Mouse (Mus musculus) frontal cortex, postnatal 25 days (tissue): ENCODE measurements around the gene Fam89a.

Source experiments
- DNase-seq, 2 experiments: peaks; one replicate each; pipeline ENCODE4 v3.0.0; 2022; ENCODE audit warnings: low spot score in 2 of 2

The Fam89a gene

DNA sequence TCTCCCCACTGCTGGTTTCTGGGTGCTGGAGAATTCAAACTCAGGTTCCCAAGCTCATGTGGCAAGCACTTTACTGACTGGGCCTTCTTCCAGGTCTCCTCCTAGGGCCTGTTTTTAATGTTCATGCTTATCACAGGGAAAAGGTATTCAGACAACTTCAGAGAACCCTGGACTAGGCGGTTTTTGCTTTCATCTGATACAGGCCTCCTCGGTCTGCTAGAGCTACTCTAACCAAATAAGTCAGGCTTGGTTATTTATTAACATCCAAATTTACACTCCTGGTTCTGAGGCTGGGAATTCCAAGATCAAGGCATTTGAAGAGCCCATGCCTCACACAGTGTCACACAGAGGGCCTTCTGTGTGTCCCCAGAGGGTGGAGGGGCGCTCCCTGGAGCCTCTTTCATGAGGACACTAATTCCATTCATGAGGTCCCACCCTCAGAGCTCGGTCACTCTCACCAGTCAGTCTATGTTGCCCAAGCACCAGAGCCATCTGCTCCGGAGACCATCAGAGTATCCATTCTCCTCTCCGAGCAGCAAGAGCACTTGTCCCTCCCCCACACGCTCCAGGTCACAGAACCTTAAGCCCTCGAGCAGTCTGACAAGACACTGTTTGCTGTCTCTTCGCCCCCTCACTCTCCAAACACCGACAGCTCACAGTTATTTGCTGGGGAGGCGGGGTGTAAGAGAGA is 2.6 kb upstream of the Fam89a start:
- no peak for DNase-seq

DNA sequence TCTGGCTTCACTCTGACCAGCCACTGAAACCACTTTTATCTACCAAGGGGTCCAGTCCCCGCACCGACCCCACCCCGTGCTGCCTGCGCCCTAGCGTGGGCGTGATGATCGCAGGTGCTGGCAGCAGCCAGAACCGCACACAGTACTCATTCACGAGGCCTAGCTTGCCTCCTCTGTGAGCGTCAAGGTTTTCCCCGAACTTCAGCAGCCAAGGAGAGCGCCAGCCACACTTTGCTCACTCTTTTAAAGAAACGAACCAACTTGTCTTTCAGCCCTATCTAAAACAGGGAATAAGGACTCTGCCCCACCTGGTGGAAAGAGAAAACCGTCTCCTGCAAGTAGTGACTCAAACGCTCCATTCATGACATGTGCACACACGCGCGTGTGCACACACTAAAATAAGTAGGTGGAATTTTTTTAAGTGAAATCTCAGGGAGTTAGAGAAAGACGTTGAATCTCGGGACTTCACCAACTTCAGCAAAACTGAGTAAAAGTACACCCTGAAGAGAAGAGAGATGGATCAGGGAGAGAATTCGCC is 762 bp upstream of the Fam89a start:
- no peak for DNase-seq

DNA sequence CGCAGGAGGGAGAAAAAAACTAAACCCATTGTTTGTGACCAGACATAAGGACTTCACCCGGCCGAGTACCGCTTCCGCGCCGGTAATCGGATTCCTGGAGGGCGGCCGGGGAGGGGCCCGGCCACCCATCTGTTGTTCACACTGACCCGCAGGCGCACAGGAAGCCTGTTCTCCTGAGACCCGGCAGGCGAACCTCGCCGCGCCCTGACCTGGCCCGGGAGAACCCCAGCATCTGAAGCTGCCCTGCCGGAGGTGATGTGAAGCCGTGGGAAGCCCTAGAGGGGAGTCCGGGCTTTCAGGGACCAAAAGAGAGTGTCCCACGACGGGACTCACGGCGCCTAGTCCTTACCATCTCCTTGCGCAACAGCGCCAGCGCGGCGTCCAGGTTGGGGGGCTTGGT is 441 bp downstream of the Fam89a start:
- DNase-seq, result no peak

DNA sequence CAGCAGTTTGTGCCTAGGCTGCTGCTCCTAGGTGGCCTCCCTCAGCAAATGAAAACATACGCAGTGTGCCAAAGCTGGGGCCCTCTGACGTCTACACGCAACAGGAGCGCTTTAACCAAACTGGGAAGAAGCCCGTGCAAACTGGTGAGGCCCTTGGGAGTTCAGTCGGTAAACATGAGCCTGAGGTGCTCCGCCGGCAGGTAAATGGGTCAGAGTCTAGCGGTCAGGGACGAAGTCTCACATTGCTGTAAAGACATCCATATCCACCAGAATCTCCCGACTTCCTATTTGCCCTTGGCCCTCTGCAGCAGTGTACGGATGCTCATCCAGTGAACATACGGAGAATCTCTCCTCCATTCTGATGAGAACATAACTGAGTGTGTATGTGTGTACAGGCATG is 5.0 kb downstream of the Fam89a start:
- DNase-seq, result no peak

DNA sequence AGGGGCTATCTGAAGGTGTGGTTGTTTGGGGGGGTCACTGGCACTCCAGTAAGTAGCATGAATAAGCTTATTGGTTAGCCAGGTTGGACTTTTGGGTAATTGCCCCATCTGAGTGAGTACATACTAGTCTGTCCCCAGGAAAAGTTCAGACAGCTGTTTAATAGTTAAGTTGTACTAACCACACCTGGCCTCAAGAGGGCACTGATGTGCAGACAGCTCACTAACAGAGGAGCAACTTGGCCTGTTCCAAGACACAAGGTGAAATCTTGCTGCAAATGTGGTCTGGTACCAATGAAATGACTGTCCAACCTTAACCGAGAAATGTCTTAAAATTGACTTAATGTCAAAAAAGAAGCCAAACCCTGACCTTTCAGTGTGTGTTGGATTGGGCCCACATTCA is 12.4 kb downstream of the Fam89a start:
- DNase-seq, result no peak

DNA sequence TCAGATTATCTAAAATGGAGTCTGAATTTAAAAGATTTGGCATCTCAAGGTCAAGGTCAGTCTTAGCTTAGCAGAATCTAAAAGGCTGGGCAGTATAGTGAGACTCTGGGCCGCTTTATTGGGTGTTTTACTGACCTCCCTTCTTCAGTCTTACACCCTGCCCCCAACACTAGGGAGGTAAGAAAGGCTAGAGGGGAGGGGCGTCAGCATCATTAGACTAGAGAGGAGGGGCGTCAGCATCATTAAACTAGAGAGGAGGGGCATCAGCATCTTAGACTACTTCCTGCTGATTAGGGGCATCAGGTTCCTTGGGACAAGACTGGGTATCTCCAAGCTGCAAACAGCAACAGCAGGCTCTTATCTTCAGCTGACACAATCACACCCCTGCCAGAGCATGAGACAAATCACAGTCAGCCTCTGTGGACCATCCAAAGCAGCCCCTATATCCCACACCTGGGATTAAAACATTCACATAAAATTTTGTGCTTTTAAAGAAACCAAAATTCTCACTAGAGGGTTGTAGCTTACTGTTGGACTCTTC is 16.2 kb downstream of the Fam89a start:
- DNase-seq, result no peak

DNA sequence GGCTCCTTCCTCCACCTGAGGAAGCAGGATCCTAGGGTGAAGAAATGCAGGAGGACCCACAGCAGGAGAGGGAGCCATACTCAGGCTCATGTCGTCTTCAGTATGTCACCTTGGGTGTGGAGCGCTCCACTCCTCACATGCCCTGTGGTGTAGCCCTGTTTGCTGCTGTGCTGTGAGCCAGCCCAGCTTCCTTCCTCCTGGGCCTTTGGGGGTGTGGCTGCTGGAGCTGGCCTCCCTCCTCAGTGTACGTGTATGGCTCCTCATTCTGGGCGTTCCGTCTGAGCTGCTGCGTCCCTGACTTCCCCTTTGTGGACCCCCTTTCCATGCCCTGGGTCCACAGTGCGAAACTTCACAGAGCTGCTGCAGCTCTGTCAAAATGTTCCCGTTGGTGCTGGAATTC is 18.8 kb downstream of the Fam89a start:
- no peak for DNase-seq

DNA sequence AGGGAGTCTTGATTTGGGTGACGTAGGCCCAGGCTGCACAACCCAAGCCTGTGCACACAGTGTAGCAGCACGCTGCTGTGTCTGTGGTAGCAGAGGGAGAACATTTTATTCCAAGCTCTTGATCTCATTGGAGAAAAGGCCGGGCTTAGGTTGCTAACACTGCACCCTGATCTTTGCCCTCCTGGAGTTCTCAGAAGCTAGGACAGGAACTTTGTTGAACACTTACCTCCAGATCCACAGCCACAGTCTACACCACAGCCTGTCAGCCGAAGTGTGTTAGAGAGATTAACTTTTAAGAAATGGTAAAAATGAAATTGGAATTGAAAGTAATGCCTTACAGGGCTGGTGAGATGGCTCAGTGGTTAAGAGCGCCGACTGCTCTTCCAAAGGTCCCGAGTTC is 27.3 kb downstream of the Fam89a start:
- DNase-seq, result no peak

DNA sequence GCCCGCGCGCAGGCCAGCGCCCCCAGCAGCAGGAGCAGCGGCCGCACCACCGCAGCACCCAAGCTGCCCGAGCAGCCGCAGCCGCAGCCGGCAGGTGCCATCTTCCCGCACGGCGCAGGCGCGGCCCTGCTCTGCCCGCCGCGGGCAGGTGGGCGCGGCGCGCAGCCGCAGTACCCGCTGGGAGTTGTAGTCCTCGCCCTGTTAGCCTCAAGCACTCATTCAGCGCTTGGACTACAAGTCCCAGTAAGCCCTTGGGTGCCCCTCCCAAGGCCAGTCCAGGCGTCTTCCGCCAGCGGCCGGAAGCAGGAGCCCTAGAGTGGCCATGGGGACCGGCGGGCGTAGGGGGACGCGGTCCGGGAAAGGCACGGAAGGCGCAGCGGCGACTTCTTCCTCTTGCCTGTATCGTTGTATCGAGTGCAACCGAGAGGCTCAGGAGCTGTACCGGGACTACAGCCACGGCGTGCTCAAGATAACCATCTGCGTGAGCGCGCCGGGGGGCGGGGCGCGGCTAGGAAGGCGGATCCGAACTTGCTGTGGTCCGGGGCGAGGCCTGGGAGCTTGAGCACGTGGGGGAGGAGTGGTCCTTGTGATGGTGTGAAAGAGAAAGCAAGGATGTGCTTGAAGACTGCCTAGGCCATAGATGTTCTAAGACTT is 29.6 kb downstream of the Fam89a start, which contains the start of the genes Ttc13 and Arv1:
Ttc13 (minus strand) TSS at position 122 of the 654 bp plus-strand sequence.
Arv1 (plus strand) TSS at position 278 of the 654 bp plus-strand sequence.
- DNase-seq, result peak; percentile 82 to 83

DNA sequence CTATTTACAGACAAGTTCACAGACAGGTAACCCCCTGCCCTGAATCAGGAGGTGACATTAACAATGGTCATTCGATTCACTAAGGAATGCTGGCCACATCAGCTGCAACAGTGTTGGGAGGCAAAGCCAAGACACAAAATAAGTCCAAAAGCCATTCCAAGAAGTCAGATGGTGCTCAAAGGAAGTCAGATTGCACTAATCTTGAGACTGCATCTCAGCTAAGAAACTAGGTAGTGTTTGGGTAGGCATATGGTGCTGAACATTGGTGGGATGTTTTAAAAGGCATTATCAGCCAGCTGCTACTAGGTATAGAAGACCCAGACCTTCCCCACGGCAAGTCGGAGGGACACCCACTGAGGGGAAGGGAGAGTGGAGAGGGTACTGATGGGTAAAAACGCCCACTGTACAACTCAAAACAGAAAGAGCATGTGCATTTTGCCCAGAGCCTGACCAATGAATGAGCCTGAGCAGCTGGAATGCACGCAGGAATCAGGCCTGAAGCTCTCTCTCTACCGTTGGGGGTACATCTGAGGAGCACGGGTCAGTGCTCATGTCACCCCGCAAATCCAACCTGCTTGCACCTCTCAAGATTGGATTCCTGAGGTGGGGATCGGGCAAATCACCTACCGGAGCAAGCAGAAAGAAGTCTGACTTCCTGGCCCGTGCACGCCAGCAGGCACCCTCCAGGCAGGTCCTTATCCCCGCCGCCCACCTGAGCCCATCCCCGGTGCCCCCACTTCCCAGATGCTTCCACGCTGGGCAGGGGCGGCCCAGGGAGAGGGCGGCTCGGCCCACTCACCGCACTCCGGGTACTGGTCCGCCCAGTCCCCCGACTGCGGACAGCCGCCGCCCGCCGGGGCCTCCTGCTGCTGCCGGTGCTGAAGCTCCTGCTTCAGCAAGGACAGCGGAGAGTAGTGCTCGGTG is 30.4 kb downstream of the Fam89a start:
- no peak for DNase-seq

DNA sequence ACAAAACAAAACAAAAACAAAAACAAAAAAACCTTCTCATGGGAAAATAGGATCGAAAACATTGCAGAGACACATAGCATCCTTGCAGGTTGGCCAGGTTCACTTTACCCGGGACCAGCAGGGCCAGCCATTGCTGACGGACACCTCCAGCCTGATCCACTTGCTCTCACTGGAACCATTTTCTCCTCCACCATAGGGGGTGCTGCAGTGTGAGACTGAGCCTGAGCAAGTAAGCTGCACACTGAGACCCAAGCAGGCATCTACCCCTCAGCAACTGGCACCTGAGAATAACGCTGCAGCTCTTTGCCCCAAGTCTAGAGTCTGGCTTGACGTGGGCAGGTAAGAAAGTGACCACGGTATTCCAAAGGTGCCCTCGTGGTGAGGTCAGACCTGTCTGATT is 31.5 kb downstream of the Fam89a start:
- no peak for DNase-seq

DNA sequence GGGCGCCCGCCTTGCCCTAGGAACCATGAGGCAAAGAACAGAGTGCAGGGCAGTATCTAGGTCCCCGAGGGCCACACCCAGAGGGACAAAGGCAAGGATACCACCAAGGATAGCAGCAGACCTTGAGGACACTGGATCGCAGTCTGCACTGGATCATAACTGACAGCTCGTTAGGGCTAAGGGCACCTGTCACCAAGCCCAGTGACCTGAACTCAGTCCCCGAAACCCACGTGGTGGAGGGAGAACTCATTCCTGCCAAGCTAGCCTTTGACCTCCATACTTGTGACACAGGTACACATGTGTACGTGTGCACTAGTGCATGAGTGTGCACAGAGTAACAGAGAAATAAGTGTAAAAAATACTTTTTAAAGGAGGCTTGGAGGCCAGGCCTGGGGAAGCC is 35.9 kb downstream of the Fam89a start:
- no peak for DNase-seq

DNA sequence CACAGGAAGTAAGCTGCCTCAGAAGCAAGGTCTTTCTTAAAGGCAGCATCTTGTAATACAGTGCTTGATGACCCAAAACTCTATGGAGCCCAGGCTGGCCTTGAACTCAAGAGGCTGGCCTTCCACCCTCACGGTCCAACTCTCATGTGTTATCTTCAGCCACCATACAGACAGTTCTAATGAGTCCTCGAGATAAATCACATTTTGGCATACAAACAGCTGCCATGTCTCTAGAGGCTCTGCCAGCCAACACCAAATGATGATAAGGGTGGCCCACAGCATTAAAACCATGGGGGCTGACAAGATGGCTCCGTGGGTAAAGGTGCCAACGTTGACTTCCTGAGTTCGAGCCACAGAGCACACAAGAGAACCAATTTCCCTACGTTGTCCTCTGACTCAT is 38.4 kb downstream of the Fam89a start:
- DNase-seq, result no peak

DNA sequence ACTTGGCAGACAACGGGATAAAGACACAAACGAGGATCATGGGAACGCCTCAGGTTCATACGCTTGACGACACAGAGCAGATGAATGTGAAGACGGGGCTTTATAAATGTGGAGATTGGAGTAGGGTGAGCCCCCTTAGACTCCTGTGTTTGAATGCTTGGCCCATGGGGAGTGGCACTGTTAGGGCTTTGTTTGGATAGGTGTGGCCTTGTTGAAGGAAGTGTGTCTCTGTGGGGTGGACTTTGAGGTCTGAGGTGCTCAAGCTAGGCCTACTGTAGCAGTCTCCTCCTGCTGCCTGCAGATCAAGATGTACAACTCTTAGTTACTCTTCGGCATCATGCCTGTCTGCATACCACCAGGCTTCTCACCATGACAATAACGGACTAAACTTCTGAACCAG is 45.8 kb downstream of the Fam89a start:
- no peak for DNase-seq

DNA sequence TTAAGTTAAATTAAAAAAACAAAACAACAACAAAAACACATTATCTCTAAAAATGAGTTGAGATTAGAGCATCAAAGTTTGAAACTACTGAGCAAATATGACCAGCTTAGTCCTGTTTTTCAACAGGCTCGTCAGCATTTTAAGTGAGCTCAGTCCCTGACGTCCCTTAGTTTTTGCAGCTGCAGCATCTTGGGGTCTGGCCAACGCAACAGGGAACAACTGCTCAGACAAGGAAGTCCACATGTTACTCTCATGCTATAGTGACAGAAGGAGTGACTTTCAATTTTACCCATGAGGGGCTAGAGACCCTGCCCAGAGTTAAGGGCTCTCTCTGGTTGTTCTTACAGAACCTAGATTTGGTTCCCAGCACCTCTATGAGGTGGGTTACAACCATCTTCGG is 47.3 kb downstream of the Fam89a start:
- no peak for DNase-seq

DNA sequence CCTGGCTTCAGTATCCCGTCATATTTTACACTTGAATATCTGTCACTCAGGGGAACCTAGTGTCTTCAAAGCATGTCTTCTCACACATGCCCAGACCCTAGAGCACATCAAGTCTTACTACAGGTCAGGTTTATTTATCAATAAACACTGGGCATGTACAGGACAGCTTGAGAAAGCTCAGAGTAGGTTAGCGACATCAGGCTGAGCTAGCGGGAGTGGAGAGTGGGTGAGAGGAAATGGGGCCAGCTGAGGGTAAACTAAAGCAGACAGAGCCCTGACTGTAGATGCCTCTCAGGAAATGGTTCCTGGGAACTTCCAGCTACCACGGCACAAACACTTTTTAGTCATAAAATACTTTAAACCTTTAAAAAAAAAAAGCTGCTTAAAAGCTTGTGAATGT is 48.1 kb downstream of the Fam89a start:
- no peak for DNase-seq

DNA sequence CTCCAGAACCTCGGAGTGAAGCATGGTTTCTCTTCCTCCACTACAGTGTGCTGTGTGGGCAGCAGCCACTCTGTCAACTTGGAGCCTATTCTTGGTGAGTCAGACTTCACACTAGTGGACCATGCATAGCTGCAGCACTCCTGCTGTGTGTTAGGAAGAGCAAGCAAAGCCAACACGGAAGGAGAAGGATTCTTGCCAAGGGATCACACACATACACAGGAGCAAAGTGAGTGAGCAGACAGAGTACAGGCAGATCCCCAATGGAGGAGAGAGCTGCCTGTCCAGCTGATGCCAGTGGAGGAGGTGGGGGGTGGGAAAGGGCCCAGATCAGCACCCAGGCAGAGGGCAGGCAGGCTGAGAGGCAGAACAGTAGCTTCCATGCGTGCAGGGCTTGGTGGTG is 49.4 kb downstream of the Fam89a start:
- no peak for DNase-seq

DNA sequence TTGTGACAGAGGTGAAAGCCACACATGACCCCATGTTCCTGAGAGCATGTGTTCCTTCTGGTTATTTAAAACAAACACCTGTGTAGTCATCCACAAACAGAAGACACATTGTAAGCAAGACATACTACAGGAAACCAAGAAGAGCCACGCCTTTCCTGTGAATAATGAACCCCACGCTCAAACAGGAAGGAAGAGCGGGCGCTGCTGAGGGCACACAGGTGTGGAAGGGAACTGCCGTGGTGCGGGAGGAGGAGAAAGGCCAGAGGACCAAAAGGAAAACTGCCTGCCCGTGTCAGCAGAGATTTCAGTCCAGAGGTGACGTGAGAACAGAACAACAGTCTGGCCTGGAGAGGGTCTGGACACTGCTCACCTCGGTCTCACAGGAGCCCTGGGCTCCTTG is 50.6 kb downstream of the Fam89a start:
- no peak for DNase-seq

DNA sequence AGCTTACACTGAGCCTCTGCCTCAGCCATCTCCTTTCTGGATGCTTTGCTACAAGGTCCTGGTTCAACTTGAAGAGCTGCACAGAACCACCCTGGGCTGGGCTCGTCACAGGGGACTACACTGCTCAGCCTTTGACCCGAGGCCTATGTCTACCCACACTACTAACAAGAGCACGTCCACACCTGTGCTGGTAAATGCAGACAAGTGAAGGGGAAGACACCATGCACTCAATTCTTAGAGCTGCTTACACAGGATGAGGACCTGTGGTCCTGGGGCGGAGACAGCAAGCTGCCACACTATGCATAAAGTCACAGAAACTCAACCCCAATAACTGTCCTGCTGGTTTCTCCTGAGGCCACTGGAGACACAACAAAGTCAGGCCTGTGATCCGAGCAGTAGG is 51.4 kb downstream of the Fam89a start:
- DNase-seq, result no peak

DNA sequence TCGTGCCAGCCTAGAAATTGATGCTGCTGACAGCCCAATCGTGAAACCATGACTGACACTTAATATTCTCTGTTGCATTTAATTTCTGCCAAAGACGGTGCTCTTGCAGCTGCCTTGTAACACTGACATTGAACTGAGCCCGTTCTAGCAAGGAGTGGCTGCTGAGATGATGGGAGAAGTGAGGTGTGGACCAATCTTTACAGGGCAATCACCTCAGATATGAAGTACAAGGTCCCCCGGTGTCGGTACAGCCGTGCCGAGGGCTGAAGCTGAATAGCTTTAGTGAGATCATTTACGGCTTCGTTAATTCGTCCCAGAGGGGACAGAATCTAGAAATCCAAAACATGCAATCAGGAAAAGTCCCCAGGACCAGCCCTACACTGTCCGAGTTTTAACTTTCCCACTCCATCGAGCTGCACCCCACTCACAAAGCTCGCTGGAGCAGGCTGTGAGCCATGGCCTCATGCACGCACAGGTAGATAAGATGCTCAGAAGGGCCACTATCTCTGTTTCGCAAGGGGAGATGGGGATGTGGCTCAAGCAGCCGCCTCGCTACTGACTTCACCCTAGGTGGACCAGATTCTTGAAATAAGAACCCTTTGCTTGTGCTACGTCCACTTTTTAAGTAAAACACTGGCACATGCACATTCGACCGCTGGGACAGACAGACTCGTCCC is 56.1 kb downstream of the Fam89a start:
- DNase-seq, result no peak

DNA sequence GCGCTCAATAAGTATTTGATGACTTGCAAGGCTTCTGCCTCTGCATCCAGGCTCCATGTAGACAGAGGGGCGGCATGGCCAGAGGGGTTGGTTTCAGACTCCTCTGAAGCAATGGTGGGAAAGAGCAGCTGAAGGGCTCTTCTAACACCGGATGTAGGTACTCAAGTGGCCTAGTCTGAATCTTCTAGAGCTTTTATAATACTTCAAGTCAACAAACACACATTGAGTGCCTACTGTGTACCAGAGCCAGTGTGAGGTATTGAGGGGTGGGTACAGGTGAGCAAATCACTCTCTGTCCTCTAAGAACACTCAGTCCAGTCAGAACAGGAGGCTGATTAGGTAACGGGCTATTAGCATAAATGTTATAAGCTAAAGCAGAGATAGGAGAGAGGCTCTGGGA is 59.9 kb downstream of the Fam89a start:
- no peak for DNase-seq
